Mouse (Mus musculus) lung, postnatal 0 days (tissue): Measurements from ENCODE around the gene Ripor1. TPM values are rescaled to one million over a fixed set of nuclear protein-coding genes. Genes with fewer than 3 reads are reported as not detected.
A peak's percentile ranks its signal among the peaks of the same experiment; 100 is the strongest.

Experiments used
- ATAC-seq: fragments of 200-750 bp; cut with Nextera tagmentation; 2 replicates; pipeline ENCODE4 v1.8.0; 2017; ENCODE audit warnings: moderate library complexity
- DNase-seq: peaks from one replicate; pipeline ENCODE4 v3.0.0-alpha.2; 2016; ENCODE audit warnings: low spot score
- H3K27ac ChIP-seq: fragments of 300-500 bp; sonication (generic); 2 replicates; pipeline ENCODE4 v1.5.1; 2014; ENCODE audit warnings: antibody characterized with exemption, mild to moderate bottlenecking, low read length, mixed read lengths
- H3K27me3 ChIP-seq: fragments of 300-500 bp; sonication (generic); replicated peaks from 2 replicates; pipeline ENCODE4 v1.6.1; 2014; ENCODE audit warnings: low read length, mixed read lengths; ENCODE audit not compliant: insufficient read depth
- H3K36me3 ChIP-seq: fragments of 300-500 bp; sonication (generic); 2 replicates; pipeline ENCODE4 v1.6.1; 2014; ENCODE audit warnings: low read length, mixed read lengths; ENCODE audit not compliant: insufficient read depth
- H3K4me1 ChIP-seq: fragments of 300-500 bp; sonication (generic); 2 replicates; pipeline ENCODE4 v1.6.1; 2014; ENCODE audit warnings: antibody characterized with exemption, low read depth, low read length, mixed read lengths; ENCODE audit not compliant: insufficient read depth
- H3K4me2 ChIP-seq: fragments of 300-500 bp; sonication (generic); replicated peaks from 2 replicates; pipeline ENCODE4 v1.6.1; 2014; ENCODE audit warnings: low read depth, mild to moderate bottlenecking, low read length, moderate library complexity, mixed read lengths
- H3K4me3 ChIP-seq: fragments of 300-500 bp; sonication (generic); 2 replicates; pipeline ENCODE4 v1.5.1; 2014; ENCODE audit warnings: low read depth, low read length
- H3K9ac ChIP-seq: fragments of 300-500 bp; sonication (generic); replicated peaks from 2 replicates; pipeline ENCODE4 v1.6.1; 2014; ENCODE audit warnings: low read depth, mild to moderate bottlenecking
- H3K9me3 ChIP-seq: fragments of 300-500 bp; sonication (generic); 2 replicates; pipeline ENCODE4 v1.6.1; 2016; ENCODE audit warnings: low read length, mixed read lengths
- CTCF ChIP-seq: IDR thresholded peaks from 2 replicates; pipeline ENCODE4 v1.5.1; 2016; ENCODE audit warnings: antibody characterized with exemption, mild to moderate bottlenecking
- EP300 ChIP-seq: IDR thresholded peaks from 2 replicates; pipeline ENCODE4 v1.6.1; 2016; ENCODE audit warnings: antibody characterized with exemption, mild to moderate bottlenecking, control low read depth
- WGBS: fragments of 180-500 bp; shearing (Covaris S2); extraction: QIAGEN DNeasy Blood & Tissue Kit; methylation state at CpG from one replicate; pipeline ENCODE4 v1.1.7; 2014; 5-methylcytosine and 5-hydroxymethylcytosine counted together
- microRNA counts: library from miRNA; unstranded; fragments of <30 nt; microRNA quantifications from one replicate; lab custom pipeline; 2015
- microRNA-seq: library from miRNA; unstranded; fragments of <30 nt; microRNA quantifications from one replicate; pipeline ENCODE4, GENCODE M21; 2016
- polyA plus RNA-seq: library from polyadenylated mRNA; unstranded; fragments of >200 nt; fragmentation: Nextera tagmentation; extraction: Ambion mirVana; gene quantifications from 2 replicates; pipeline ENCODE4 v1.2.1, GENCODE M21; 2015

Gene Ripor1
- polyA plus RNA-seq, 1 experiment from 2014 or later = 28.5 TPM

DNA sequence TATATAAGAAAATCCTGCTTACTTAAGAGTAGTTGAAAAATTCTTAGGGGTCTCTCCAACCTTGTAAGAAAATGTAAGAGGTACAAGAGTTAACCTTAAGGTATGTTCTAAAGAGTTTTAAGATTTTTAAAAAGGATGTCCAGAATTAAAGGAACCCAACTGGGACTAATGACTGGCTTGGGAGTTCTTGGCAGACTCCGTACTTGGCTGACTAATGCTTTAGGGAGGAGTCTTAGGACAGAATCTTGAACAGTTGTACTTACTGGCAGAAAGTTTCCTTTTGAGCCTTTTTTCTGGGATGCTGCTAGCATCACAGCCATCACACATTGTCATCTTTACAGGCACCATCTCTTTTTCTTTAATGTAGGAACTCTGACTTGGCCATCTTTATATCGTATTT is 35.5 kb downstream of the Ripor1 start:
- no peaks in the 10 kb centered on the region for H3K36me3 ChIP-seq
- DNase-seq (peak; percentile 52), ATAC-seq (no peak)
- no peaks in the 10 kb centered on the region for H3K9me3 ChIP-seq
- TF ChIP-seq CTCF (no peak), EP300 (no peak)
- H3K4me1 ChIP-seq = peaks cover 7% of the 10 kb centered on the region; the same call in 1 of the 2 replicates
- no peaks in the 10 kb centered on the region for H3K27me3 ChIP-seq
- WGBS = 43% methylated on average over 2 of the region's 2 CpGs
- no peak overlapping the region for H3K4me2 ChIP-seq
- no peak overlapping the region for H3K9ac ChIP-seq
- no peak overlapping the region for H3K4me3 ChIP-seq
- no peak overlapping the region for H3K27ac ChIP-seq

DNA sequence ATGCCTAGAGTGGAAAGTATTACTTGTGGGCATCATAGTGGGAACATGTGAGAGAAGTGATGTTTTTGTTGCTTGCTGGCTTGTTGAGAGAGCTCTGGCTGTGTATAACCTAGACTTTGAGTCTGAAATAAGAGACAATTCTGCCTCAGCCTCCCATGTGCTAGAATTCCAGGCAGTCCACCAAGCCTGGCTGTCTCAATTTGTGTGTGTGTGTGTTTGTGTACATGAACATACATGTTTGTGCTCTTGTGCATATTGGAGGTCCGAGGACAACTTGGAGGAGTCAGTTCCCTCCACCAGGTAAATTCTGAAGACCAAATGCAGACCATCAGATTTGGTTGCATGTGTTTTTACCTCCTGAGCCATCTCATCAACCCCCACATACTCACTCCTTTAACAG is 40.1 kb downstream of the Ripor1 start:
- H3K27ac ChIP-seq = no peak overlapping the region
- no peaks in the 10 kb centered on the region for H3K9me3 ChIP-seq
- no peaks in the 10 kb centered on the region for H3K4me1 ChIP-seq
- no peak for ATAC-seq
- TF ChIP-seq CTCF (no peak), EP300 (no peak)
- no peak overlapping the region for H3K9ac ChIP-seq
- H3K36me3 ChIP-seq = no peaks in the 10 kb centered on the region
- no peak overlapping the region for H3K4me3 ChIP-seq
- no peak overlapping the region for H3K4me2 ChIP-seq
- no peaks in the 10 kb centered on the region for H3K27me3 ChIP-seq
- WGBS = 95% methylated on average over 1 of the region's 1 CpGs
- no peak for DNase-seq

DNA sequence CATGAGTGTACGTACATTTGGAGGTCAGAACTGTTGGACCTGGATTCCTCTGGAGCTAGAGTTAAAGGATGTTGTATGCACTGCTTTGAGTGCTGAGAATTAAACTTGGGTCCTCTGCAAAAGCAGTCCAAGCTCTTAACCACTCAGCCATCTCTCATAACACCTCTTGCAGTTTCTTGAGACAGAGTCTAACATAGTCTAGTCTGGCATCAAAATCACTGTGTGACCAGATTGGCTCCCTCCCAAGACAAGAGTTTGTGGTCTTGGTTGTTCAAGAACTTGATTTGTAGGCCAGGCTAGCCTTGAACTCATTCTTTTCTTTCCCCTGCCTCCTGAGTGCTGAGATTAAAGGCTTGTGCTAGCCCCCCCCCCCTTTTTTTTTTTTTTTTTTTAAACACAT is 43.9 kb downstream of the Ripor1 start:
- Histone ChIP-seq H3K27me3 (no peaks in the 10 kb centered on the region), H3K27ac (no peak overlapping the region), H3K9ac (no peak overlapping the region), H3K4me2 (no peak overlapping the region), H3K9me3 (no peaks in the 10 kb centered on the region), H3K4me1 (no peaks in the 10 kb centered on the region), H3K36me3 (no peaks in the 10 kb centered on the region), H3K4me3 (no peak overlapping the region)
- no peak for DNase-seq
- no peak for ATAC-seq
- WGBS = 88% methylated on average over 1 of the region's 1 CpGs
- TF ChIP-seq EP300 (no peak), CTCF (no peak)

DNA sequence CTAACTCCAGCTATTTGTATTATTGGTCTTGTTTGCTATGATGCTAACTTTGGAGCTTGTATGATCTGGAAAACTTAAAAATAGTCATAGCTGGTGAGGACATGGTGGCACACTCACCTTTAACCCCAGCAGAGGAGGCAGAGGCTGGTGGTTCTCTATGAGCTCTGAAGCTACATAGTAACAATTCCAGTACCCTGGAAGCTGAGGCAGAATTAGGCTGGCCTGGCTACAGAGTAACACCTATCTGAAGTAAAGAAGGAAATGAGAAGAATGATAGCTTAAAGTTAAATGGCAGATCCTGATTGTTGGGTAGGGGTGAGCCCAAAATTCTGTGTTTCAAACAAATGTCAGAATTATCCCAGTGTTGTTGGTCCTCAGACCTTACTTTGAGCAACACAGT is 52.6 kb downstream of the Ripor1 start:
- H3K9ac ChIP-seq = no peak overlapping the region
- no peaks in the 10 kb centered on the region for H3K27me3 ChIP-seq
- H3K36me3 ChIP-seq = no peaks in the 10 kb centered on the region
- H3K4me3 ChIP-seq = no peak overlapping the region
- DNase-seq = no peak
- H3K9me3 ChIP-seq = no peaks in the 10 kb centered on the region
- H3K4me1 ChIP-seq = no peaks in the 10 kb centered on the region
- no peak overlapping the region for H3K4me2 ChIP-seq
- TF ChIP-seq EP300 (no peak), CTCF (no peak)
- H3K27ac ChIP-seq = no peak overlapping the region
- ATAC-seq = no peak

DNA sequence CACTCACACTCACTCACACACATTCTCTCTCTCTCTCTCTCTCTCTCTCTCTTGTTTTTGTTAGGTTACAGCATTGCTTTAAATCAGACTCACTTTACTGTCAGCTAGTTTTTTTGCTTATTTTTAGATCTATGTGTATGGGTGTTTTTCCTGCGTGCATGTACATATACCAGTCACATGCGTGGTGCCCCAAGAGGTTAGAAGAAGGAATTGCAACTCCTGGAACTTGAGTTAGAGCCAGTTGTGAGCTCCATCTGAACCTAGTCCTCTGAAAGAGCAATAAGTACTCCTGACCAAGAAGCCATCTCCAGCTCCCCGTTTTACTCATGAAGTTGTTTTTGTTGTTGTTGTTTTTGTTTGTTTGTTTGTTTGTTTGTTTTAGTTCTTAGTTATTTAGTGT is 56.1 kb downstream of the Ripor1 start:
- DNase-seq (peak; percentile 81), ATAC-seq (peak; percentile 62)
- Histone ChIP-seq H3K4me2 (no peak overlapping the region), H3K9ac (no peak overlapping the region), H3K4me3 (no peak overlapping the region), H3K4me1 (no peaks in the 10 kb centered on the region), H3K27me3 (no peaks in the 10 kb centered on the region), H3K36me3 (peaks cover 21% of the 10 kb centered on the region; the same call in 1 of the 2 replicates), H3K27ac (no peak overlapping the region), H3K9me3 (no peaks in the 10 kb centered on the region)
- TF ChIP-seq CTCF (peak; percentile 73), EP300 (no peak)
- 63% methylated on average over 3 of the region's 3 CpGs for WGBS

MicroRNA genes within 50 kb of the gene (microRNA counts, 519-probe panel; counts per million panel counts)
- not detected for microRNA mmu-miR-1966 (lab: Ali Mortazavi, UCI)

Small RNA genes lying within 50 kb of the gene (microRNA-seq; reads per million reads assigned to microRNA genes)
- not detected for gene Mir1966

Other genes with a start within 250 kb of the Ripor1 start
- 0.20 and 0.26 TPM in 2 replicates for gene Plekhg4, start 232.0 kb upstream of the Ripor1 start, polyA plus RNA-seq
- 0.14 and 0.38 TPM in 2 replicates for gene Kctd19, start 191.8 kb upstream of the Ripor1 start, polyA plus RNA-seq
- 3.7 and 3.9 TPM in 2 replicates for gene Lrrc36, start 191.7 kb upstream of the Ripor1 start, polyA plus RNA-seq
- 675 and 696 TPM in 2 replicates for gene Tppp3, start 133.7 kb upstream of the Ripor1 start, polyA plus RNA-seq
- 40.6 and 41.7 TPM in 2 replicates for gene Zdhhc1, start 108.4 kb upstream of the Ripor1 start, polyA plus RNA-seq
- 1.8 and 2.9 TPM in 2 replicates for gene Hsd11b2, start 86.5 kb upstream of the Ripor1 start, polyA plus RNA-seq
- 141 and 146 TPM in 2 replicates for gene Atp6v0d1, start 39.2 kb upstream of the Ripor1 start, polyA plus RNA-seq
- 71.3 and 73.6 TPM in 2 replicates for gene Ctcf, start 31.3 kb downstream of the Ripor1 start, polyA plus RNA-seq
- 0.44 and 0.75 TPM in 2 replicates for gene Agrp, start 32.1 kb downstream of the Ripor1 start, polyA plus RNA-seq
- 0.26 and 0.35 TPM in 2 replicates for gene Carmil2, start 81.0 kb downstream of the Ripor1 start, polyA plus RNA-seq
- 40.5 and 45.8 TPM in 2 replicates for gene Acd, start 95.8 kb downstream of the Ripor1 start, polyA plus RNA-seq
- 14.8 and 16.6 TPM in 2 replicates for gene Pard6a, start 95.9 kb downstream of the Ripor1 start, polyA plus RNA-seq
- gene 4933405L10Rik, start 102.4 kb downstream of the Ripor1 start, polyA plus RNA-seq = not detected in 2 replicates
- gene Enkd1, start 103.0 kb downstream of the Ripor1 start, polyA plus RNA-seq = 8.2 and 8.7 TPM in 2 replicates
- gene Gfod2, start 153.4 kb downstream of the Ripor1 start, polyA plus RNA-seq = 19.5 and 24.4 TPM in 2 replicates
- 10.5 and 10.9 TPM in 2 replicates for gene Ranbp10, start 222.1 kb downstream of the Ripor1 start, polyA plus RNA-seq
- 2.9 and 3.7 TPM in 2 replicates for gene Tsnaxip1, start 222.5 kb downstream of the Ripor1 start, polyA plus RNA-seq
- 14.3 and 15.9 TPM in 2 replicates for gene Cenpt, start 248.0 kb downstream of the Ripor1 start, polyA plus RNA-seq
- gene Thap11, start 249.9 kb downstream of the Ripor1 start, polyA plus RNA-seq = 46.3 and 50.1 TPM in 2 replicates